Mouse (Mus musculus) neural tube, embryonic 10.5 days (tissue): Measurements from ENCODE around the gene Cobll1.
"Not testable (repeated sequence)": the region's sequence is repeated elsewhere in the genome, so short reads cannot be mapped to it uniquely, and the experiment has no call there.

Experiments used
- DNase-seq: peaks from one replicate; pipeline ENCODE4 v3.0.0-alpha.2; 2017; ENCODE audit warnings: low spot score; ENCODE audit errors: extremely low spot score

Gene Cobll1

DNA sequence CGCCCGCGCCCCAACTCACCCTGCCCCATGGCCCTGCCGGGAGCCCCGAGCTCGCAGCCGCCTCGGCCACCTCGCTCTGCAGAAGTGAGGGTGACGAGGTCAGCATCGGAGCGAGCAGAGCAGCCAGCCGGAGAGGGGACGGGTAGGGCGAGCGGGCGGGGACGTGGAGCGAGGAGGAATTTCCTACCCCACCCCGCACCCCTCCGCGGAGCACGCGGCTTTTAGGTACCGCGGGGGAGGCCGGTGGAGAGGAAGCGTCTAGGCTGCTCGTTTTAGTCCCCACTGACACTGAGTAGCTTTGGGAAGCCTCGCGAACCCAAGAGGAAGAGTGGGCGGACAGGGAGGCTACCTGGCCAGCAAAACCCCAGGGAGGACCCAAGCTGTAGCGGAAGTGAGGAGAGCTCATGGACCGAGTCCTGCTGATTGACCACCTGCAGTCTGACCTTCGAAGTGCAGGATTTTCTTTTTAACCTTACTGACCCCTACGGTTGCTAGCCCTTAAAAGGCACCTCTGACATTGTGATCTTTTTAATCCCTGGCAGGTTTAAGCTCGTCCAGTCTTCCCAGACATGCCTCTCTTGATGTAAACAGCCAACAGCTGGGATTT, at the start of gene Cobll1:
Cobll1 (minus strand) TSS at position 440 of the 607 bp plus-strand sequence.
- no peak for DNase-seq

DNA sequence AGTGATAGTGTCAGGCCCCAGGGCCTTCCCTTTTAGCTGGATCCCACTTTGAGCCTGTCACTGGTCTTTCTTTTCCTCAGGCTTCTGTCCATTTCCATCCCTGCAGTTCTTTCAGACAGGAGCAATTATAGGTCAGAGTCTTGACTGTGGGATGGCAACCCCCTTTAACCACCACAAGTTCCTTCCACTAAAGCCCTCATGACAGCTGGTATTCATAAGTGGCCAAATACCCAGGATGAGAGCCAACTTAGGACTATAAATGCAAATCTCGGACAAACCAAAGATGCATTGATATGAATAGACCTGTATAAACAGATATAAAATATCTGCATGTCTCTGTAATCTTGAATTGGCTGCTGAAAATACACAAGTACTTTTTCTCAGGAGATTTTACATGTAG, 49.5 kb upstream of the Cobll1 start:
- DNase-seq: no peak

DNA sequence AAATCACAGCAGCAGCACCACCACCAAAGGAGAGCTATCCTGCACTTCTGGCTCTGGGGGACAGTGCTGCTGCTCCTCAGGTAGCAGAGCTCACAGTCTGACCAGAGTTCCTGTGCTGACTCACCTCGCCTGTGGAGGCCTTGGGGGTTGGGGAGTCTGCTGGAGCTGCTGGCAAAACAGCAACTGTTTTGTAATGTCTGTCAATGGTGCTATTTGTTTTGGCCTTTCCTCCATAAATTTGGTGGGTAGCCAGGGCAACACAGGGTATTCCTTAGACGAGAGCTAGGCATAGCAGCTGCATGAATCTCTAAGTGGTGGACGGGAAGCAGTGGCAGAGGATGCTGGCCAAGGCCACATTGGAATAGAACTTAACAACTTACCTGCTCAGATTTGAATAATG, 46.2 kb upstream of the Cobll1 start:
- no peak for DNase-seq

DNA sequence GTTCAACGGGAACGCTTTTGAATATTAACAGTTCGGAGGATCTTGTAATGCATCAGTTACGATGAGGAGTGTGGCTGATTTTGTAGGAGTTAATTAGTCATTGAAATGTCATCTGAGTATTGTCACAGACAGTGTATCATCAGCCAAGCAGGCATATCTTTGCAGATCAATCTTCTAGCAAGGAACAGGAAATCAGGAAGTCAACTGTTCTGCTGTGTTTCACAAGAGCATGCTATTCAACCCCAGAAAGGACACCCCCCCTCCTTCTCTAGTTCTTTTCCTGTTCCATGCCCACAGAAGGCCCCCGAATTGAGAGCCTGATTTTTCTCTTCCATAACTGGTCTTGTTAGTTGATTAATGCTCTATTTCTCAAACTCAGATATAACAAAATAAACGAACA, 43.8 kb upstream of the Cobll1 start:
- no peak for DNase-seq

DNA sequence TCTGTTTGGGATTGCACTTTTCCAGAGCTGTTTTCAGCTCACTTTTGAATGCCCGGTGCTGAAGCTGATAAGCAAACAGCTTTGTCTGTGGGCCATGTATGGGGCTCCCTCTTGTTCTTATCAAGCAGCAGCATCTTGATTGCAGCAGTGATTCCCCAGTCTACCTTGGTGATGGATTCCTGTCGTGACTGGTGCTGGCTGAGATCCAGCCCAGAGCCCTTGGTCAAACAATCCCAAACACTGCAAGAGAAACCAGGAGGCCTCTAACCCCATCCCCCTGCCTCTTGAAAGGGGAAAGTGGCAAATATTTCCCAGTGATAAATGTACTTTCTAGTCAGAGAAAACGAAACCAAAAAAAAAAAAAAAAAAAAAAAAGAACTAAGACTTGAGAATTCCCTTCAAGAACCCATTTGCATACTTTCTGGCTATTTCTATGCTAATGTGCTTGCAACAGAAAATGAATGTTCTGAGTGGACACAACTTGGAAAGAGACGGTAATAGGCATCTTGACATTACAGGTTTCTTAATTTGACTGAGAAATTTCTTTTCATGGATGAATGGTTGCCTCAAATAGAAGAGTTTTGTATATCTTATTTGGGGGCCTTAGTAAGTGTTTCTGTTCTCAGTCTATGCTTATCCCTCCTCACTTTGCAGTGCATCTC, 40.0 kb upstream of the Cobll1 start:
- no peak for DNase-seq

DNA sequence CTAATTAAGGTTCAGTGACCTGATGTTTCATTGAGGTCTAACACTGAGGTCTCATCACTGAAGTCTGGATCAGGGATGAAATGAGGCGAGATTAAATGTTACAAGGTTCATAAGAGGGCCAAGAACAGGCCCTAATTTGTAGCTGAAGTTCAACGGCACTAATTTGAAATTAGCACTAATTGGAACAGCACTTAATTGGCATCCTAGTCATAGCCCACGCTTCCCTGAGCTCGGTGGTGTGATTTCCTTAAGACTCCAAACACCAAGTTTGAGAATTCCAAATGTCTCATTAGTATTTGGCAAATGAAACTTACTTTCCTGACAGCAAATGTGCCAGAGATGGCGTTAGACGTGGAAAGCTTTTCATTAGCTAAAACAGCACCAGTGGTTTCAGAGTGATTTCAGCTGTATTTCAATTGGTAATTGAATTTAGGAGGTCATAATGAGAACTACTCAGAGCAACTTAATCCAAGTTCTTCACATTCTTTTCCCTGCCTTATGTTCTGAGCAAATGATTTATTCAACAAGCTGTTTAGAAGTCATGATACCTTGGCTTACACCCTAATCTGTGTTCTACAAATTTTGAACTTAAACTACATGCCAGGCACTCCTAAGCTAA, 36.3 kb upstream of the Cobll1 start:
- DNase-seq: no peak

DNA sequence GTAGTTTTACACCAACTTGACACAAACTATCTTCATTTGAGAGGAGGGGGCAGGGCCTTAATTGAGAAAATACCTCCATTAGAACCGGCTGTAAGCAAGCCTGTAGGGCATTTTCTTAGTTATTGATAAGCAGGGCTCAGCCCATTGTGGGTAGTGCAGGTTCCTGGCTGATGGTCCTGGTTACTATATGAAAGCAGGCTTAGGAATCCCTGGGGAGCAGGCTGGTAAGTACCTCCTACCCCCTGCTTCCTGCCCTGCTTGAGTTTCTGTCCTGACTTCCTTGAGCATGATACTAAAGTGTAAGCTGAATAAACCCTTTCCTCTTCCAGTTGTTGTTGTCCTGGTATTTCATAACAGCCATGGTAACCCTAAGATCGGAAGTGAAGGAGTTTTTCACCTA, 34.7 kb upstream of the Cobll1 start:
- DNase-seq: no peak

DNA sequence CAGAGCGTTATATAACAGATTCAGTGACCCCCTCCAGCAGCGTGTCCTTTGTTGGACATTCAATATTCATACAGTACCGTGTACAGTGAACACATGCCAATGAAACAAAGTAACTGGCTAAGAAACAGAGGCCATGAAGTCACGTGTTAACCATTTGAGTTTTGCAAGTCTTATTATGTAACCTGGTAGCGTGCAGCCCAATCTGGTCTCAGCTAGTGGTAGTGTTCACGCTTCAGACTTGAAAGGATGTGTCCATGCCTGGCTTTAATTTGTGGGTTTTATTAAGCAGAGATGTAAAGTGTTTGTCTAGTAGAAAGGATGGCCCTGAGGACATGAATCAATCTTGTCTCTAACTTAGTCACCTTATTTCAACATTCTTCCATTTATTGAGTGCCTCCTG, 29.5 kb upstream of the Cobll1 start:
- no peak for DNase-seq

DNA sequence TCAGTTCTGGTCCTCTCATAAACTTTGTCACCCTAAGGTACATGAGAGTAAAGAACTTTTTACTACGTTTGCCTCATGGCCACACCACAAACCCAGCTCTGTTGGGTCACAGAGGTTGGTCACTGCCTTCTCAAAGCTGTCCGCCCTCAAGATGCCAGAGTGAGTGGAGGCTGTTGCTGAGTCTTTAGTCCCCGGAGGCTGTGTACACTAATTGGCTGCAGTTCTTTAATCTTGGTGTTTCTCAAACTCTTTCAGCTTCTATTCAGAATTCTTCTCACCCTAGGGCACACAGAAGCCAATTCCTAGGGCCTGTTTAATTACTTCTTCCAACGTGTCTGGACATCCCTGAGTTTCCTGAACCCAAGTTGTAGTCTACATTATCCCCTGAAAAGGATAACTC, 28.6 kb upstream of the Cobll1 start:
- DNase-seq: no peak

DNA sequence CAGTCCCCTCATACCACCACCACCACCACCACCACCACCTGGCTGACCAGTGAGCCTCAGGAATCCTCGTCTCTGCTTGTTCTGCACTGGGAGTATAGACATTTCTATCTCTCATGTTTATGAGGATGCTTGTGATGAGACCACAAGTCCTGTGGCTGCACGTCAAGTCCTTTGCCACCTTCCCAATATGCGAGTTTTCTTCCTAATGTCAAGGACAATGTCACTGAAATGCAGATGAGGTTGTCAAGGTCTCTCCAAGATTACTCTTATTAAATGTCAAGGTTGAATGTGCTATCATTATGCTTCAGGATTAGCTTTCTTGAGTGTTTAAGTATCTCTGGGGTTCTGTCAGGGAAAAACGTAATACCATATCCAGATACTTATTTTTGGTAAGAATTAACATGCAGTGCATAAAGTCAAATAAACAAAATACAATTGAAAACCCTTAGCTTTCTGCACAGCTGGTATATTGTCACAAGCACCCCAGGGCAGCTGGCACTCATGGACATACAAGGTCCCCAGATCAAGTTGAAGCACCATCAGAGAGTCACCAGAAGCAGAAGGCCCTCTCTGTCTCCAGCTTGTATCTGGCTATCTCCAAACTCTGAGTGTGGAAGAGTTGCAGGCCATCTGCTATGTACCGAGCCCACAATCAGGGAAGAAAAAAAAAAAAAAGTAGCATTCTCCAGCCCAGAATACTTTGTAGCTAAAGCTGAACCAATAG, 27.5 kb upstream of the Cobll1 start:
- no peak for DNase-seq

DNA sequence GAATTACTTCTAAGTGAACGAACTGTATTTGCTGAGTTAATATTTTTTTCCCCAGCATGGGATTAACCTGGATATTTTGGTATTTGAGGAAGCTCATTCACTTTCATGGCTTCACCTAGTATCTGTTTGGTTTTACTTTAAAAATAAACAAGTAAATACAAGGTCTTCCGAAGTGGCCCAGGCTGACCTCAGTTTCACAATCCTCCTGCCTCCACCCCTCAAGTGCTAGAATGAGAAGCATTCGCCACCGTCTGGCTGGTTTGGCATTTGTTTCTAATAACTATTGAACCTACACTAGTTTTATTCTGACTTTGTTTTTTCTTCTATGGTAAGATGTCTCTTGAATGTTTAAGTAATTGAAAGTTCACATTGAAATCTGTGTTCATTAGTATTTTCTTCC, 23.0 kb upstream of the Cobll1 start:
- no peak for DNase-seq

DNA sequence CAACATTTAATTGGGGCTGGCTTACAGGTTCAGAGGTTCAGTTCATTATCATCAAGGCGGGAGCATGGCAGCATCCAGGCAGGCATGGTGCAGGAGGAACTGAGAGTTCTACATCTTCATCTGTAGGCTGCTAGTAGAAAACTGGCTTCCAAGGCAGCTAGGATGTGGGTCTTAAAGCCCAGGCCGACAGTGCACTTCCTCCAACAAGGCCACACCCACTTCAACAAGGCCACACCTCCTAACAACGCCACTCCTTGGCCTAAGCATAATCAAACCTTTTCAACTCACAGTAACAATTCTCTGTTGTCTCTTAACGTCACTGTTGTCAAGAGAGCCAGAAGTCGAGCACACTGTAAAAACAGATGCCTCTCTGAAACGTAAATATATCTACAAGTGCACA, 21.6 kb upstream of the Cobll1 start:
- DNase-seq: not testable (repeated sequence)

DNA sequence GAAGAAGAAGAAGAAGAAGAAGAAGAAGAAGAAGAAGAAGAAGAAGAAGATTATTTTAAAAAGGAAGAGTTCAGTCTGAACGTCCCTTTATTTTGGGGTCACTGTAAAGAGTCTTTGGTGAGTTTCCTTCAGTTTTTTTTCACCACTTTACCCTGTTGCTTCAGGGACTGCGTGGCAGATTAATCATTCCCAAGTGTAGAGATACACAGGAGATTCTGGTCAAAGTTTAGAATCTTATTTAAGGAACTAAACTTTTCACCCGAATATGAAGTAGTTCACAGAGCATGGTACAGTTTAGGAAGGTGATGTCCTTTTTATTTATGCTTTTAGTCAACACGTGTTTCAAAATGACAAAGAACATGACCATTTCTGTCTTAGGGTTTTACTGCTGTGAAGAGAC, 21.2 kb upstream of the Cobll1 start:
- DNase-seq: no peak

DNA sequence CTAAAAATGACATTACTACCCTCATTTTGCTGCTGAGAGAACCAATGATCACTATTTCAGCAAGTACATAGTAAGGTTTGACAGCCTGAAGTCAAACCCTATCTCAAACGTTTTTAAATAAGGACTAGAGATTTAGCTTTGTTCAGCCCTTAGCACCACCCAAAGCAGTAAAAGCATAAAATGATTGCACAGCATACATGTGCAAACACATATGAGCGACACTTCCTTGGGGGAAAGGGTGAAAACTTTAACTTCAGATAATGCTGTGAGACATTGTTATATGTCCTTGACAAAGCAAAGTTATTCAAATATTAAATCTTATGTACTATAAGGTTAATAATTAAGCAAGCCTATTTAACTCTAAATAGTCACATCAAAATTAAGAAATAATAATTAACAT, 18.2 kb upstream of the Cobll1 start:
- no peak for DNase-seq

DNA sequence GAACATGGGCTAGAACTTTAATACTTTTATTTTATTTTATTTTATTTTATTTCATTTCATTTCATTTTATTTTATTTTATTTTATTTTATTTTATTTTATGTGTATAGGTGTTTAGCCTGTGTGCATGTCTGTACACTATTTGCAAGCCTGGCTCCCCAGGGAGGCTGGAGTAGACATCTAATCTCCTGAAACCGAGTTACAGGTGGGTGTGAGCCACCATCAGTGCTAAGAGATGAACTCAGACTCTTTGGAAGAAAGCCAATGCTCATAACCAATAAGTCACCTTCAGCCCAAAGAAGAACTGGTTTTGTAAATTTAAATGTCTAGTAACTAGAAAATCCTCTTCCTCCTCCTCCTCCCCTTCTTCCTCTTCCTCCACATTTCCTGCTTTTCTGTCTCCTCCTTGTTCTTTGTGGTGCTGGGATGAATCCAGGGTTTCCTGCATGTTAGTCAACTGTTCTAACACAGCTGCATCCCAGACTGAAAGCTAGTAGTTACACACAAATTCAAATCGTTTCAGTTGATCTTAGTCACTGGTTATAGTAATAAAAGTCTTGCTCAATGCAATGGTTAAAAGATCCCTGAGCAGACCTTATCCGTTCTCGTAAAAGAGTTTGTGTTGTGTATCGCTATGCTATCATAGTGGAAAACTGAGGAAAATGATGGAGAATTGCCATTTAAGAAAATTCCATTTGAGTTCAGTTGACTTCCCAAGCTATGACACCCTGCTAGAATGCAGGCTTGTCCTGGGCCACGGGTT, 17.5 kb upstream of the Cobll1 start:
- DNase-seq: no peak

DNA sequence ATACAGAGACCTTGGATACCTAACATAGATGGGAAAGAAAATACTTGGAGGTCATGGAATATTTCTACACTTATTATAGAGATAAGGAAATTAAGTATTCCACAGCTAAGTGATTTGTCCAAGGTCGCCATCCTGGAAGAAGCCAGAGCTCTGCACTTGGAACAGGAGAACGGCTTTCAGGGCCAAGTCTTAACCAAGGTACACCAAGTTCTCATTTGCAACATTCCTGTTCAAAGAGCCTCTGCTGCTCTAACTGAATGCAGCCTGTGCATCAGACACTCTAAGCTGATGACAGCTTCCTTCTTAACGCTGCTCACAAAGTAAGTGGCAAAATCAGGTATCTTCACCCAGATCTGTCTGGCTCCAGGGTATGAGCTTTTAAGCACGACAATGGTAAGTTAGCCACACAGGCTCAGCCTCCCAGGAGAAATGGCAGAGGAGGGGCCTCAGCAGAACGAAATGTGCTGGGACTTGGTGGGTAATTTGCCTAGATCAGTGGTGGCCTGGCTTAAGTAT, 11.4 kb upstream of the Cobll1 start:
- DNase-seq: no peak

DNA sequence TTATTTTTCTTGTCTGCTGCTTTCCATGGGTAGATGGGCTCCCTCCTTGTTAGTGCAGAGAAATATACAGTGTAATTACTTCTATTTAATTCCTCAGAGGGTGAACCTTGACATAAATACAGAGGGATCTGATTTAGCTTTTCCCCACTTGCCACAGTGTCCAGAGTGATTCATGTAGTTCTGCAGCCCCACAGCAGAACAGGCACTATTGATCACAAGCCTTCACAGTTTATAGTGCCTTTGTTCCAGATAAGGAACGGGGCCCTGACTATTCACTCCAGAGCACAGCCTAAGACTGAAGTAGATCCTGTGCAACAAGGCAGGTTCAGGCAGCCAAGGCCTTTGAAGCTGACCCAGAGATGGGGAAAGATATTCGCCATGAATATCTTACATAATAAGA, 10.4 kb upstream of the Cobll1 start:
- no peak for DNase-seq

DNA sequence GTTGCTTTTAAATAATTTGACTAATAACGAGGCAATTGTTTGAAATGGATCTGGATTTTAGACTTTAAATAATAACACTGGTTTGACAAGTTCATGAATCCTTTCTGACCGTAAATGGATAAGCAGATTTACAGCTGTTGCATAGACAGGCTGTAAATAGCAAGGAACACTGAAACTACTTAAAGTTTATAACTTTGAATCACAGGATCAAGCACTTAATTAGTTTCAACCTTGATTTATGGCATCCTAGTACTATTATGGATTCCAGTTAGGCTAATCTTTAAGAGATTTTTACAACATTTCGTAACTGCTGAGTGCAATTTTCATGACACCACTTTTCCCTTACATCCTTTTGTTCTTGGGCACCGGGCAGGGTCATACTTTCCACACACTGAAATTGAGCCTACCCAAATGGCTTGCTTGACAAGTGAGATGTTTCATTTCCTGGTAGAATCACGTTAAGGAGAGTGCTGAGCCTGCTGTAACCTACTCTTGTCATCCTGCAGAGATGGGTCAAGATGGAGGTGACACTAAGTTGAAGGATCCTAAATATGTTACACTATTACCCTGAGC, 1.1 kb upstream of the Cobll1 start:
- DNase-seq: no peak

DNA sequence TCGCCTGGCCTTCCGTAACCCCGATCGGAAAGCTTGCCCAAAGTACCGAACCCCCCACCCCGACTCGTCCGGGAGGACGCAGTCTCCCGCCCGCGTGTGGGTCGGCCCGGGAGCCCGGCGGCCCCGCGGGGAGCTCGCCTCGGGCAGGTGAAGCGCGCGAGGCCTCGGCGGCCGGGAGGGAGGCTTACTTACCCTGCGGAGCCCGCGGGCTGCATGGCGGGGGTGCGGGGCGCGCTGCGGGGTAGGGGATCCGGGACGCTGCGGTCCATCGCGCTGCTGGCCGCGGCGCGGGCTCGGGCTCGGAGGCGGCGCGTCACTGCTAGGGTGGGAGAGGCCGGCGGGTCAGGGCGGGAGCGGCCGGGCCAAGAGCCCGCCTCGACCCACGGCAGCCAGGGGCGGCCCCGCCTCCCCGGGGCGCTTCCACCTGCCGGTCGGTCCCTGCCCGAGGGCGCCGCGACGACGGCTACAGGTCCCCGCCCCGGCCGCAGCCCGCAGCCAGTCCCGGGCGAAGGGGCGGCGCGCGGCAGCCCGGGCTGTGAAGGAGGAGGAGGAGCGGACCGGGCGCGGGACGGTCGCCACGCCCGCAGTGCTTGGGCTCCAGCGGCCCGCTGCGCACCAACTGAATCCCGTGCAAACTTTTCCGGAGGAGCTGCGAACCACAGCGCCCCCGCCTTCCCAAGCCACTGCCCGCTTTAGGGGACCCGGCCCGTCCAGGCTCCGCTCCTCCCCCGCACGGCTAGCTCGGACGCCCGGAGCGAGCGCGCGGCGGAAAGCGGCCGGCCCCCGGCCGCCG, 836 bp downstream of the Cobll1 start:
- DNase-seq: peak; percentile 77

DNA sequence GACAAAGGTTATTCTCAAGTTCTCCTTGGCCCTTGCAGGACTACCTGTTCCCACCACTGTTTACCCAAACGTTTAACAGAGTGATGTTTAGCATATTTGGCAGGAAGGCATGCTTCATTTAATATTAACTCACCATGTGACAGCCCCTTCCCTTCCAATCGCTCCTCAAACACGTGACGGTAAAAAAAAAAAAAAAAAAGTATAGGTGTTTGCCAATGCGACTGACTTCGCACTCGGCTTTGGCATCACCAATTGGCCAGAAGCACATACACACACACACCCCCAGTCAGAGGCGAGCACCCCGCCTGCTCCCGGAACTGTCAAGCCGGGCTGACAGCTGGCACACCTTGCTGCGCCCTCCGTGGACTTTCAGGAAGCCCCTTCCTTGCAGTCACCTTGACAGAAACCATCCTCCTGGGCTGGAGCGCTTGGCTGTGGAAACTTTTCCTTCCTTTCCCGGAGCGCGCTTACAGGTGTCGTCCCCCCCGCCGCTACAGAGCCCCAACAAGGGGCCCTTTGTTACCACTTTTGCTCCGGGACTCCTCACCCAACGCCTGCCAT, 1.5 kb downstream of the Cobll1 start:
- peak; percentile 17 for DNase-seq
